Mouse (Mus musculus): ENCODE data around the gene Glb1l. TPM values are rescaled to one million over a fixed set of nuclear protein-coding genes. Genes with fewer than 3 reads are reported as not detected.

Glb1l gene
- polyA plus RNA-seq, 1 experiment from 2014 or later, result 19.5 TPM

DNA sequence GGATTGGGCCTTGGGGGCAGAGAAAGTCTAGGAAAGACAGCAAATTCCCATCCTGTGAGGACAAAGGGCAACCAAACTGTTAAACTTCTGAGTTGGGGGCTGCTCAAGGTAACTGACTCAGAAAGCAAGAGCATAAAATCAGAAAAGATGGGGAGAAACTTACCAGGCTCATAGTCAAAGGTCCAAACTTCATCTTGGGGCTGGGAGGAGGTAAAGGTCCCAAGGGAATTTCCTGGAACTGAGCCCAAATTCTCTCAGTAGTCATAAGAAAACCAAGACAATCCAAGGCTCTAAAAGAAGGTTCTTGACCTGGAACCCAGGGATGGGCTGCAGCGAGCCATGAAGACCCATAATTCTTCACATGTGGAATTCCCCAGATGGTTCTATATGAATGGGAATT, 9.4 kb downstream of the Glb1l start:
- no peaks in the 10 kb centered on the region for H3K9me3 ChIP-seq (ENCODE audit: control insufficient read depth, low read length)
- no peaks in the 10 kb centered on the region for H3K4me1 ChIP-seq (replicated peaks; ENCODE audit: control insufficient read depth, insufficient read depth, low read length)
- no peak overlapping the region for H3K9ac ChIP-seq (ENCODE audit: low read depth, low read length)
- 91% methylated on average over 1 of the region's 1 CpGs for WGBS
- no peaks in the 10 kb centered on the region for H3K36me3 ChIP-seq (ENCODE audit: control insufficient read depth, insufficient read depth, low read length)
- no peak overlapping the region for H3K27ac ChIP-seq (ENCODE audit: low read depth, low read length)
- H3K27me3 ChIP-seq (ENCODE audit: control insufficient read depth, insufficient read depth, low read length), result no peaks in the 10 kb centered on the region
- H3K4me3 ChIP-seq (ENCODE audit: low read depth, low read length), result no peak overlapping the region
- DNase-seq (ENCODE audit: low spot score) (no peak), ATAC-seq (ENCODE audit: low FRiP score) (no peak)
- H3K4me2 ChIP-seq (replicated peaks; ENCODE audit: low read depth, low read length), result no peak overlapping the region

DNA sequence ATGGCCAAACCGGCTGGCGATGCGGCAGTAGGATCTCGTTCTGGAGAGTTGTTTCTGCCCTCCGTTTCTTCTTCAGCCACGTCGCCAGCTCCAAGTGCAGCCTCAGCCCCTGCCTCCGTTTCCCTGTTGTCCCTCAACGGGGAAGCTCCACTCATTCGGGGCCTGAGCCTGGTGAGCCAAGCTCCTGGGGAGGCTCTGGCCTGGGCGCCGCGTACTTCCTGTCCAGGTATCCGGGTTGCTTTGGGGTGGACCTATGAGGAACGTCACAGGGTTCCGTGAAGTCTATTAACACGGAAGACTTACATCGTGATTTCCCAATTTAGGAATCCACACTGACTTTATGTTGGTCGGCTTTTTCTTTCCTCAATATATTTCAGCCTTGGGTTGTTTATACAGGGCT, 18.2 kb downstream of the Glb1l start:
- 1% methylated on average over 19 of the region's 19 CpGs for WGBS
- no peaks in the 10 kb centered on the region for H3K9me3 ChIP-seq (ENCODE audit: control insufficient read depth, low read length)
- H3K27ac ChIP-seq (ENCODE audit: low read depth, low read length), result peak overlapping the region; percentile 76
- H3K4me3 ChIP-seq (ENCODE audit: low read depth, low read length), result peak overlapping the region; percentile 78
- DNase-seq (ENCODE audit: low spot score) (no peak), ATAC-seq (ENCODE audit: low FRiP score) (peak; percentile 23; the same call in 1 of the 2 replicates)
- no peaks in the 10 kb centered on the region for H3K36me3 ChIP-seq (ENCODE audit: control insufficient read depth, insufficient read depth, low read length)
- no peaks in the 10 kb centered on the region for H3K27me3 ChIP-seq (ENCODE audit: control insufficient read depth, insufficient read depth, low read length)
- H3K9ac ChIP-seq (ENCODE audit: low read depth, low read length), result peak overlapping the region; percentile 85
- H3K4me2 ChIP-seq (replicated peaks; ENCODE audit: low read depth, low read length), result peak overlapping the region; percentile 95
- H3K4me1 ChIP-seq (replicated peaks; ENCODE audit: control insufficient read depth, insufficient read depth, low read length), result no peaks in the 10 kb centered on the region

DNA sequence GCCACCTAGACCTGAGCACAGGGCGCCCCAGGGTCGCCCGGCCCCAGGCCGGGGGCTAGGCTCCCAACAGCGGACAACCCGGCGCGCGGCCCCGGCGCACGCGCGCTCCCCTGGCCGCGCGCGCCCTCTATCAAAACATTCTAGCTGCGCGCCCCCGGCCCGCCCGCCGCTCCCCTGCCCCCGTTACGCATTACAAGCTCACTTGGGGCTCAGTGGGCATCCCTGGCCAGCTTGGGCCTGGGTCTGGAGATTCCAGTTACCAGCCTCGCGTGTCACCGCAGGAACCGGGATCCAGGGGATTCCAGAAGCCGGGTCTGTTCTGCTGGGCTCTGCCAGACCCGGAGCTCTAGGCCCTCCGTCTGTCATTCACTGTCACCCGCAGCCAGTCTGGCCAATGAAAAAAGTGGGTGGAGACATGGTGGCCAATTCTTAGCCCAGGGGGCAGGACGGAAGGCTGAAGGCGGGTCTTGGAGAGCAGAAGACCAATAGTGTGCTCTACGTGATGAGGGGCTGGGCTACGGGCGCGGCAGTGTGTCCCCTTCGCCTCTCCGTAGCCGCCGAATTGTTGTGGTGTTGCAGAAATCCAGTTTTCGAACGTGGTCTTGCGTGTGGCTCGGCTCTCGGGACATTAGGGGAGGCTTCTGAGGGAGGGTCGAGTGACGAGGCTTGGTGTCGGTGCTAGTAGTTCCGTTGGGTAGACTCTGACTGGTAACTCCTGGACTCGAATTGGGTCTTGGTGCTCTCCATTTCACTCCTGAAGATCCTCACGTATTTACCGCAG, 18.8 kb downstream of the Glb1l start, which contains the start of the genes Ankzf1 and Atg9a:
Gene Ankzf1, plus strand, starts transcription at position 530 of the 781 bp plus-strand sequence.
Gene Atg9a, minus strand, starts transcription at position 575 of the 781 bp plus-strand sequence.
- Histone ChIP-seq H3K9me3 (ENCODE audit: control insufficient read depth, low read length) (no peaks in the 10 kb centered on the region), H3K36me3 (ENCODE audit: control insufficient read depth, insufficient read depth, low read length) (no peaks in the 10 kb centered on the region), H3K4me1 (replicated peaks; ENCODE audit: control insufficient read depth, insufficient read depth, low read length) (no peaks in the 10 kb centered on the region), H3K4me3 (ENCODE audit: low read depth, low read length) (peak within 1 kb of the TSS; percentile 78), H3K4me2 (replicated peaks; ENCODE audit: low read depth, low read length) (peak within 1 kb of the TSS; percentile 95), H3K9ac (ENCODE audit: low read depth, low read length) (peak within 1 kb of the TSS; percentile 87), H3K27me3 (ENCODE audit: control insufficient read depth, insufficient read depth, low read length) (no peaks in the 10 kb centered on the region), H3K27ac (ENCODE audit: low read depth, low read length) (peak within 1 kb of the TSS; percentile 90)
- WGBS, result under 1% methylated on average over 50 of the region's 56 CpGs
- DNase-seq (ENCODE audit: low spot score) (peak; percentile 92), ATAC-seq (ENCODE audit: low FRiP score) (peak; percentile 100)

DNA sequence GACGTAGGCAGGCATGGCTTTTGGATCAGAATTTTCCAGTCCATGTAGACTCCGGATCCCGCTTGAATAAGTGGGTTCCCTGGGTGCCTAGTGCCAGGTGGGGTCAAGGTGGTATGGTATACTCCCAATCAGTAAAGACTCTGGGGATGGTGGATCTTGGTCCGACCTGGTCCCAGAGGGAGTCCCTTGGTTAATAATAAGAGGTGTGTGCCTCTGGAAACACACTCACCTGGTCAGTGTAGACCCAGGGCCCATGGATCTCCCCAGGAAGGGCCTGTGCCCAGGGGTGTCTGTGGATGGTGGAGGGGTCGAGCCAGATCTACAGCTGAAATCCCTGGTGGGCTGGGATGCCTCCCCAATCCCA, 19.4 kb downstream of the Glb1l start:
- 43% methylated on average over 5 of the region's 5 CpGs for WGBS
- no peaks in the 10 kb centered on the region for H3K9me3 ChIP-seq (ENCODE audit: control insufficient read depth, low read length)
- peak overlapping the region; percentile 95 for H3K4me2 ChIP-seq (replicated peaks; ENCODE audit: low read depth, low read length)
- DNase-seq (ENCODE audit: low spot score), result no peak
- H3K27ac ChIP-seq (ENCODE audit: low read depth, low read length), result peak overlapping the region; percentile 90
- H3K4me3 ChIP-seq (ENCODE audit: low read depth, low read length), result peak overlapping the region; percentile 78
- no peaks in the 10 kb centered on the region for H3K4me1 ChIP-seq (replicated peaks; ENCODE audit: control insufficient read depth, insufficient read depth, low read length)
- ATAC-seq (ENCODE audit: low FRiP score), result no peak
- H3K9ac ChIP-seq (ENCODE audit: low read depth, low read length), result peak overlapping the region; percentile 87
- no peaks in the 10 kb centered on the region for H3K36me3 ChIP-seq (ENCODE audit: control insufficient read depth, insufficient read depth, low read length)
- no peaks in the 10 kb centered on the region for H3K27me3 ChIP-seq (ENCODE audit: control insufficient read depth, insufficient read depth, low read length)

DNA sequence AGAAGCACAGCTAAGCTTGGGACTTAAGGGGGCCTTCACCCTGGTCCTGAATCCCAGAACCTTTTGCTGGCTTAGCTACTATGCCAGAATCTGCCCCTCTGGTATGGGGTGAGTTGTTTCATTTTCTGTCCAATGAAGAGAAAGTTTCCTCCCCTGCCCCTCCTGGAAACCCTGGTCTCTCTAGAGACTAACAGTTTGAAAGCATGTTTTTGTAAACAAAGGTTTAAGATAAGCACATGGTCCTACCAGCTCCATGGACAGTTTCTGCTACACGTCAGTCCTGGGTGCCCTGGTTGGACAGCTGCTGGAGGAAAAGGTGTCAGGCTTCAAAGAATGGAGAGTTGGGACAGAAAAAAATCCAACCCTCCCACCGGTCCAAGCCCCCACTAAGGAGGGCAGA, 20.0 kb downstream of the Glb1l start:
- ATAC-seq (ENCODE audit: low FRiP score) (no peak), DNase-seq (ENCODE audit: low spot score) (no peak)
- H3K36me3 ChIP-seq (ENCODE audit: control insufficient read depth, insufficient read depth, low read length), result no peaks in the 10 kb centered on the region
- no peak overlapping the region for H3K27ac ChIP-seq (ENCODE audit: low read depth, low read length)
- H3K4me2 ChIP-seq (replicated peaks; ENCODE audit: low read depth, low read length), result no peak overlapping the region
- no peaks in the 10 kb centered on the region for H3K4me1 ChIP-seq (replicated peaks; ENCODE audit: control insufficient read depth, insufficient read depth, low read length)
- 73% methylated on average over 2 of the region's 2 CpGs for WGBS
- H3K4me3 ChIP-seq (ENCODE audit: low read depth, low read length), result no peak overlapping the region
- H3K9ac ChIP-seq (ENCODE audit: low read depth, low read length), result no peak overlapping the region
- H3K27me3 ChIP-seq (ENCODE audit: control insufficient read depth, insufficient read depth, low read length), result no peaks in the 10 kb centered on the region
- no peaks in the 10 kb centered on the region for H3K9me3 ChIP-seq (ENCODE audit: control insufficient read depth, low read length)

DNA sequence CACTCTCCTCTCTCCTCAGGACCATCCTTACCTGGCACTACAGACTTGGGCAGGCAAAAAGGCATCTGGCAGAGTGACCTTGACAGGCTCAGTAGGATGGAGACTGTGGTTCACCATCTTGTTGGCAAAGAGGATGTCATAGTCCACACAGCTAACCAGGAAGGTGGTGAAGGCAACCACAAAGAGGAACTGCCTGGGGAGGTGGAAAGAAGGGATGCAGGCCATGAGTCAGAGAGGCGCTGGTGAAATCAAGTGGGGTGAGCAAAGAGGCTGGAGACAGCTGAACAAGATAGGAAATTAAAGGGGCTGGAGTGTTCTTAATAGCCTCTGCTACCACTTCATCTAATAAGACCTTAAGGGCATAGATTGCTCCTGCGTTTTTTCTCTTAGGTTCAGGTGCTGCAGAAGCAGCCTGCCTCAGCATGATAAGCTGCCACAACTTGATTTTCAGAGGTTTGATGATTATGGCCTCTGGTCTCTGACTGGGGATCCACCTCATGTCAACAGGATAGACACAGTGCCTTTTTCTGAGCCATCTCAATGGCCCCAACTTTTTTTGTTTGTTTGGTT, 22.6 kb downstream of the Glb1l start:
- Histone ChIP-seq H3K4me2 (replicated peaks; ENCODE audit: low read depth, low read length) (no peak overlapping the region), H3K4me1 (replicated peaks; ENCODE audit: control insufficient read depth, insufficient read depth, low read length) (no peaks in the 10 kb centered on the region), H3K9ac (ENCODE audit: low read depth, low read length) (no peak overlapping the region), H3K36me3 (ENCODE audit: control insufficient read depth, insufficient read depth, low read length) (no peaks in the 10 kb centered on the region; the same call in 1 of the 2 replicates), H3K27ac (ENCODE audit: low read depth, low read length) (no peak overlapping the region), H3K4me3 (ENCODE audit: low read depth, low read length) (no peak overlapping the region), H3K27me3 (ENCODE audit: control insufficient read depth, insufficient read depth, low read length) (no peaks in the 10 kb centered on the region), H3K9me3 (ENCODE audit: control insufficient read depth, low read length) (no peaks in the 10 kb centered on the region)
- ATAC-seq (ENCODE audit: low FRiP score) (no peak), DNase-seq (ENCODE audit: low spot score) (no peak)
- WGBS, result 90% methylated on average over 2 of the region's 2 CpGs

DNA sequence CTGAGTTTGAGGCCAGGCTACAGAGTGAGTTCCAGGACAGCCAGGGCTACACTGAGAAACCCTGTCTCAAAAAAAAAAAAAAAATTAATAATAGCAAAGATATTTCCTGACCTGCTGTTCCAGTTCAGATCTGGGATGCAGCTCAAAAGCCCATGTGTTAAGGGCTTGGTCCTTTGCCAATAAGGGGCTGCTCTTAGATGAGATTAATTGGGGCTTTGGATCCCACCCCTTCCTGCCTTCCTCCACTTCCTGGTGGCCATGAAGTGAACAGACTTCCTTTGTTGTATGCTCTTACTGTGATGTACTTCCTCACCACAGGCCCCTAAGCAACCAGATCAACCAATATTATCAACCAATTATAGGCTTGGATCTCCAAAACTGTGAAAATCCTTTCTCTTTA, 23.5 kb downstream of the Glb1l start:
- Histone ChIP-seq H3K4me1 (replicated peaks; ENCODE audit: control insufficient read depth, insufficient read depth, low read length) (no peaks in the 10 kb centered on the region), H3K27ac (ENCODE audit: low read depth, low read length) (no peak overlapping the region), H3K9ac (ENCODE audit: low read depth, low read length) (no peak overlapping the region), H3K9me3 (ENCODE audit: control insufficient read depth, low read length) (no peaks in the 10 kb centered on the region), H3K27me3 (ENCODE audit: control insufficient read depth, insufficient read depth, low read length) (no peaks in the 10 kb centered on the region), H3K4me2 (replicated peaks; ENCODE audit: low read depth, low read length) (no peak overlapping the region), H3K36me3 (ENCODE audit: control insufficient read depth, insufficient read depth, low read length) (peaks cover 4% of the 10 kb centered on the region; the same call in 1 of the 2 replicates), H3K4me3 (ENCODE audit: low read depth, low read length) (no peak overlapping the region)
- DNase-seq (ENCODE audit: low spot score), result no peak
- no peak for ATAC-seq (ENCODE audit: low FRiP score)

DNA sequence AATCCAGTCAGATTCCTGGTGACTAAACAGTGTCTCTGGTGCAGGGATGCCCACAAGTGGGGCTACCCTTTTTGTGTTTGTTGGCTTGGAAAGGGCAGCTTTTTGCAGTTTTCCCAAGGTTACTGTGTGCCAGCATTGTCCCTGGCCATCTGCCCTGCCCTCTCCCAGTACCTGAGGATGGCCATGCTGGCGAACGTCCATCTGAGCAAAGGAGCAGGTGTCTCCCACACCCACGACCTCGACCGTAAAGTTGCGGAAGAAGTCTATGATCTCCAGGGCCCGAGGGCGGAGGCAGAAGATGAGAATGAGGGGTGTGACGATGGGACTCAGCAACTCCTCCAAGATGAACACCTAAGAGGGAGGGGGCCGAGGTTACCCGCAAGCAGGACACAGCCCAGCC, 25.1 kb downstream of the Glb1l start:
- 93% methylated on average over 11 of the region's 11 CpGs for WGBS
- no peak for DNase-seq (ENCODE audit: low spot score)
- no peak overlapping the region for H3K4me2 ChIP-seq (replicated peaks; ENCODE audit: low read depth, low read length)
- H3K9ac ChIP-seq (ENCODE audit: low read depth, low read length), result no peak overlapping the region
- no peaks in the 10 kb centered on the region for H3K9me3 ChIP-seq (ENCODE audit: control insufficient read depth, low read length)
- ATAC-seq (ENCODE audit: low FRiP score), result no peak
- H3K36me3 ChIP-seq (ENCODE audit: control insufficient read depth, insufficient read depth, low read length), result peaks cover 4% of the 10 kb centered on the region; the same call in 1 of the 2 replicates
- no peaks in the 10 kb centered on the region for H3K27me3 ChIP-seq (ENCODE audit: control insufficient read depth, insufficient read depth, low read length)
- no peaks in the 10 kb centered on the region for H3K4me1 ChIP-seq (replicated peaks; ENCODE audit: control insufficient read depth, insufficient read depth, low read length)
- H3K27ac ChIP-seq (ENCODE audit: low read depth, low read length), result no peak overlapping the region
- H3K4me3 ChIP-seq (ENCODE audit: low read depth, low read length), result no peak overlapping the region

DNA sequence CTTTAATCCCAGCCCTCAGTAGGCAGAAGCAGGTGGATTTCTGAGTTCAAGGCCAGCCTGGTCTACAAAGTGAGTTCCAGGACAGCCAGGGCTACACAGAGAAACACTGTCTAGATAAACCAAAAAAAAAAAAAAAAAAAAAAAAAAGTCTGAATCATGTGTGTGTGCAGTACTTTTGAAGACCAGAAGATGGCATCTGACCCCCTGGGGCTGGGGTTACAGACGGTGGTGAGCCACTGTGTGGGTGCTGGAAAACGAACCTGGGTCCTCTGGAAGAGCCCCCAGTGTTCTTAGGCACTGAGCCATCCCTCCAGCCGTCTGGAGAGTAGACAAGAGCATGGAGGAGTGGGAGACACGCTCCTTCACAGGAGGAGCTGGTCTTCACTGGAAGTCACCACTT, 28.5 kb downstream of the Glb1l start:
- H3K4me3 ChIP-seq (ENCODE audit: low read depth, low read length), result no peak overlapping the region
- peaks cover 6% of the 10 kb centered on the region for H3K36me3 ChIP-seq (ENCODE audit: control insufficient read depth, insufficient read depth, low read length)
- 84% methylated on average over 4 of the region's 4 CpGs for WGBS
- H3K27ac ChIP-seq (ENCODE audit: low read depth, low read length), result no peak overlapping the region
- H3K4me1 ChIP-seq (replicated peaks; ENCODE audit: control insufficient read depth, insufficient read depth, low read length), result peaks cover 3% of the 10 kb centered on the region; the same call in 1 of the 2 replicates
- H3K9me3 ChIP-seq (ENCODE audit: control insufficient read depth, low read length), result no peaks in the 10 kb centered on the region
- DNase-seq (ENCODE audit: low spot score) (no peak), ATAC-seq (ENCODE audit: low FRiP score) (no peak)
- H3K4me2 ChIP-seq (replicated peaks; ENCODE audit: low read depth, low read length), result no peak overlapping the region
- no peaks in the 10 kb centered on the region for H3K27me3 ChIP-seq (ENCODE audit: control insufficient read depth, insufficient read depth, low read length)
- no peak overlapping the region for H3K9ac ChIP-seq (ENCODE audit: low read depth, low read length)

All from hindbrain, embryonic 11.5 days (tissue).